Mouse (Mus musculus) thymus, adult 2 months (tissue): Measurements from ENCODE around the gene Gm11733. TPM values are rescaled to one million over a fixed set of nuclear protein-coding genes. Genes with fewer than 3 reads are reported as not detected.
"Not testable (repeated sequence)": the region's sequence is repeated elsewhere in the genome, so short reads cannot be mapped to it uniquely, and the experiment has no call there.

Experiments used
- DNase-seq: peaks from one replicate; pipeline ENCODE4 v3.0.0; 2021
- H3K27ac ChIP-seq: fragments of 200-500 bp; 2 replicates; pipeline ENCODE4 v1.5.1; 2012; ENCODE audit warnings: low read length, control low read depth; ENCODE audit not compliant: control insufficient read depth, insufficient read depth
- H3K27me3 ChIP-seq: fragments of 200-500 bp; 2 replicates; pipeline ENCODE4 v1.6.1; 2012; ENCODE audit warnings: mild to moderate bottlenecking, low read length, moderate library complexity, mixed read lengths; ENCODE audit not compliant: control insufficient read depth, insufficient read depth
- H3K36me3 ChIP-seq: fragments of 200-500 bp; 2 replicates; pipeline ENCODE4 v1.6.1; 2012; ENCODE audit warnings: mild to moderate bottlenecking, low read length, moderate library complexity; ENCODE audit not compliant: control insufficient read depth, insufficient read depth
- H3K4me1 ChIP-seq: fragments of 200-500 bp; replicated peaks from 2 replicates; pipeline ENCODE4 v1.6.1; 2012; ENCODE audit warnings: low read length; ENCODE audit not compliant: control insufficient read depth, insufficient read depth
- H3K4me3 ChIP-seq: fragments of 200-500 bp; 2 replicates; pipeline ENCODE4 v1.5.1; 2012; ENCODE audit warnings: mild to moderate bottlenecking, low read length, control low read depth, moderate library complexity; ENCODE audit not compliant: control insufficient read depth, insufficient read depth
- CTCF ChIP-seq: fragments of 200-500 bp; IDR thresholded peaks from 2 replicates; pipeline ENCODE4 v1.5.1; 2012; ENCODE audit warnings: mild to moderate bottlenecking, control low read depth, low read length, moderate library complexity, borderline replicate concordance; ENCODE audit not compliant: control insufficient read depth, poor library complexity, insufficient read depth; ENCODE audit errors: extremely low read depth
- POLR2A ChIP-seq: fragments of 200-500 bp; IDR thresholded peaks from 2 replicates; pipeline ENCODE4 v1.6.1; 2012; ENCODE audit warnings: mild to moderate bottlenecking, low read length, control low read depth, moderate library complexity; ENCODE audit not compliant: control insufficient read depth, poor library complexity, insufficient read depth; ENCODE audit errors: extremely low read depth
- WGBS: fragments of 180-500 bp; shearing (Covaris S2); methylation state at CpG from one replicate; pipeline ENCODE4 v1.1.7; 2018; 5-methylcytosine and 5-hydroxymethylcytosine counted together
- polyA plus RNA-seq: library from polyadenylated mRNA; depleted of rRNA; stranded (reverse); fragments of >200 nt; gene quantifications from 2 replicates; pipeline ENCODE4 v1.2.3, GENCODE M21; 2012

The Gm11733 gene
- polyA plus RNA-seq, 1 experiment, result not detected

- Histone ChIP-seq H3K4me3 (no peak overlapping the region), H3K27ac (no peak overlapping the region), H3K4me1 (no peaks in the 10 kb centered on the region), H3K27me3 (no peaks in the 10 kb centered on the region), H3K36me3 (no peaks in the 10 kb centered on the region)
- no peak for DNase-seq
- 64% methylated on average over 10 of the region's 10 CpGs for WGBS
- no peak for TF ChIP-seq POLR2A
These were observed 30.1 kb upstream of the Gm11733 start for GRCm38 (mm10) chr11:117454086-117454485.

GRCm38 (mm10) chr11:117459148-117459547 lies 25.0 kb upstream of the Gm11733 start:
- no peaks in the 10 kb centered on the region for H3K36me3 ChIP-seq
- no peak overlapping the region for H3K27ac ChIP-seq
- H3K27me3 ChIP-seq, result peaks cover 11% of the 10 kb centered on the region; the same call in 1 of the 2 replicates
- 14% methylated on average over 8 of the region's 8 CpGs for WGBS
- no peak for DNase-seq
- no peaks in the 10 kb centered on the region for H3K4me1 ChIP-seq
- TF ChIP-seq POLR2A, result no peak
- TF ChIP-seq CTCF, result no peak
- no peak overlapping the region for H3K4me3 ChIP-seq

GRCm38 (mm10) chr11:117462202-117462864 lies 21.8 kb upstream of the Gm11733 start:
- 32% methylated on average over 16 of the region's 16 CpGs for WGBS
- Histone ChIP-seq H3K4me1 (no peaks in the 10 kb centered on the region), H3K36me3 (no peaks in the 10 kb centered on the region), H3K4me3 (no peak overlapping the region), H3K27ac (no peak overlapping the region), H3K27me3 (peaks cover 11% of the 10 kb centered on the region; the same call in 1 of the 2 replicates)
- TF ChIP-seq CTCF (no peak), POLR2A (no peak)
- no peak for DNase-seq

- not testable (repeated sequence) for H3K4me3 ChIP-seq, H3K4me1 ChIP-seq, DNase-seq, H3K27ac ChIP-seq, H3K36me3 ChIP-seq
- WGBS, result 79% methylated on average over 4 of the region's 4 CpGs
- peaks cover 11% of the 10 kb centered on the region; the same call in 1 of the 2 replicates for H3K27me3 ChIP-seq
These were observed 20.8 kb upstream of the Gm11733 start for GRCm38 (mm10) chr11:117463416-117463815.

GRCm38 (mm10) chr11:117466292-117466691 lies 17.9 kb upstream of the Gm11733 start:
- Histone ChIP-seq H3K27me3 (no peaks in the 10 kb centered on the region), H3K4me1 (no peaks in the 10 kb centered on the region), H3K36me3 (no peaks in the 10 kb centered on the region), H3K4me3 (no peak overlapping the region), H3K27ac (no peak overlapping the region)
- 84% methylated on average over 5 of the region's 5 CpGs for WGBS
- no peak for DNase-seq
- no peak for TF ChIP-seq POLR2A
- TF ChIP-seq CTCF, result no peak

- Histone ChIP-seq H3K27ac (no peak overlapping the region), H3K27me3 (no peaks in the 10 kb centered on the region), H3K36me3 (no peaks in the 10 kb centered on the region), H3K4me3 (no peak overlapping the region), H3K4me1 (no peaks in the 10 kb centered on the region)
- DNase-seq, result no peak
- WGBS, result 97% methylated on average over 7 of the region's 7 CpGs
- TF ChIP-seq CTCF (no peak), POLR2A (no peak)
These were observed 17.3 kb upstream of the Gm11733 start for GRCm38 (mm10) chr11:117466911-117467310.

GRCm38 (mm10) chr11:117468585-117469363 lies 15.4 kb upstream of the Gm11733 start:
- Histone ChIP-seq H3K4me1 (no peaks in the 10 kb centered on the region), H3K4me3 (no peak overlapping the region), H3K36me3 (no peaks in the 10 kb centered on the region), H3K27ac (no peak overlapping the region), H3K27me3 (no peaks in the 10 kb centered on the region)
- TF ChIP-seq CTCF (no peak), POLR2A (no peak)
- WGBS, result 49% methylated on average over 6 of the region's 6 CpGs
- DNase-seq, result no peak
